Mouse (Mus musculus) kidney, postnatal 0 days (tissue): ENCODE data around the gene Akap7. TPM values are rescaled to one million over a fixed set of nuclear protein-coding genes. Genes with fewer than 3 reads are reported as not detected.

Experiments
- ATAC-seq: fragments of 200-750 bp; cut with Nextera tagmentation; replicated peaks from 2 replicates; pipeline ENCODE4 v1.8.0; 2017; ENCODE audit warnings: low read depth, moderate number of reproducible peaks, moderate TSS enrichment, moderate library complexity; ENCODE audit not compliant: low FRiP score
- DNase-seq: peaks from one replicate; pipeline ENCODE4 v3.0.0-alpha.2; 2016; ENCODE audit warnings: low spot score
- H3K27ac ChIP-seq: fragments of 300-500 bp; sonication (generic); 2 replicates; pipeline ENCODE4 v1.5.1; 2014; ENCODE audit warnings: mild to moderate bottlenecking
- H3K27me3 ChIP-seq: fragments of 300-500 bp; sonication (generic); 2 replicates; pipeline ENCODE4 v1.6.1; 2014; ENCODE audit warnings: low read length, mixed read lengths; ENCODE audit not compliant: insufficient read depth
- H3K36me3 ChIP-seq: fragments of 300-500 bp; sonication (generic); 2 replicates; pipeline ENCODE4 v1.6.1; 2014; ENCODE audit warnings: low read length, mixed read lengths; ENCODE audit not compliant: insufficient read depth
- H3K4me1 ChIP-seq: fragments of 300-500 bp; sonication (generic); replicated peaks from 2 replicates; pipeline ENCODE4 v1.6.1; 2014; ENCODE audit warnings: antibody characterized with exemption, low read length, mixed read lengths; ENCODE audit not compliant: insufficient read depth
- H3K4me2 ChIP-seq: fragments of 300-500 bp; sonication (generic); 2 replicates; pipeline ENCODE4 v1.6.1; 2014; ENCODE audit warnings: mild to moderate bottlenecking, low read length, moderate library complexity, mixed read lengths
- H3K4me3 ChIP-seq: fragments of 300-500 bp; sonication (generic); replicated peaks from 2 replicates; pipeline ENCODE4 v1.5.1; 2014; ENCODE audit warnings: low read depth, low read length
- H3K9ac ChIP-seq: fragments of 300-500 bp; sonication (generic); 2 replicates; pipeline ENCODE4 v1.6.1; 2014; ENCODE audit warnings: low read depth, low read length
- H3K9me3 ChIP-seq: fragments of 300-500 bp; sonication (generic); replicated peaks from 2 replicates; pipeline ENCODE4 v1.6.1; 2016; ENCODE audit warnings: low read length, inconsistent platforms, mixed read lengths
- CTCF ChIP-seq: IDR thresholded peaks from 2 replicates; pipeline ENCODE4 v1.5.1; 2016; ENCODE audit warnings: antibody characterized with exemption, low read depth, mild to moderate bottlenecking, moderate library complexity
- WGBS: fragments of 180-500 bp; shearing (Covaris S2); extraction: QIAGEN DNeasy Blood & Tissue Kit; methylation state at CpG from one replicate; pipeline ENCODE4 v1.1.7; 2014; 5-methylcytosine and 5-hydroxymethylcytosine counted together
- polyA plus RNA-seq: library from polyadenylated mRNA; unstranded; fragments of >200 nt; fragmentation: Nextera tagmentation; extraction: Ambion mirVana; gene quantifications from 2 replicates; pipeline ENCODE4 v1.2.1, GENCODE M21; 2015

Akap7 gene
- polyA plus RNA-seq, 1 experiment from 2014 or later, result 40.3 TPM

DNA sequence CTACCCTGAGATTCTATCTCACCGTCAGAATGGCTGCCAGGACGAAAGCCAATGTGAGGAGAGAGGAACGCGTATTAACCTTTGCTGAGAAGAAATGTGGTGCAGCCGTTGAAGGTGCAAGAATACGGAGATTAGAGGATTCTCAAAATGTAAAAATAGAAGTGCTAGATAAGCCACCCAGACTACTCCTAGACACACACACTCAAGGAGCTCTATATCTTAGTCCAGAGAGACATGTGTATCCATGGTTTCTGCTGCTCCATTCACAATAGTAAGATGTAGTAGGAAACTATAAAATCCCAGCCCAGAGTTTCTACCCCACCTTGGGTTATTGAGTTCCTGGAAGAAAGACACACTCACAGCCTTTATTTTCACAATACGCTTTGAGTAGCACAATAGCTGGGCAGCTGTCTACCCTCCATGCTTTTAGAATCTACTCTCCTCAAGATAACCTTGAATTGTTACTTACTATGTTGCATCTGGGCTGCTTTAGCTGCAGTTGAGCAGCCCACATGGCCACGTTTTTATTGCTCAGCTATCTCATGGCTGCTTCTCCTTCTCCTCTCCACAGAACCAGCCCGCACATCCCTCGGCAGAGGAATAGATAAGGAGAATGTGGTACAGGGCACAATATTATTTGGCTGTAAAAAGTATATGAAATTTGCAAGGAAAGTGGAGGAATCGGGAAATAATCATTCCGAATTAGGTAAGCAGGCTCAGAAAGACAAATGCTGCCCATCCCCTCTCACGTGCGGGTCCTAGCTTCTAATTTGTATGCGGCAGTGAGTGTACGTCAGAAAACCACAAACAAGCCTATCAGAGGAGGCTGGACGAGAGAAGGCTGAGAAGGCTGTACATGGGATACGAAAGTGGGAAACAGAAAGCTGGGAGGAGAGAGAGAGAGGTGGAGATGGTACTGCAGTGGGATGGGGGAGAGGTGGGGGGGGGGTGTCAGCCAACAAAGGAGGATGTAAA lies 162.6 kb downstream of the Akap7 start:
- H3K9me3 ChIP-seq, result no peaks in the 10 kb centered on the region
- H3K27me3 ChIP-seq, result no peaks in the 10 kb centered on the region
- H3K27ac ChIP-seq, result no peak overlapping the region
- DNase-seq (no peak), ATAC-seq (no peak)
- H3K9ac ChIP-seq, result no peak overlapping the region
- H3K4me2 ChIP-seq, result no peak overlapping the region
- H3K4me1 ChIP-seq, result no peaks in the 10 kb centered on the region
- H3K4me3 ChIP-seq, result no peak overlapping the region
- no peak for TF ChIP-seq CTCF
- H3K36me3 ChIP-seq, result no peaks in the 10 kb centered on the region
- WGBS, result 81% methylated on average over 18 of the region's 18 CpGs

DNA sequence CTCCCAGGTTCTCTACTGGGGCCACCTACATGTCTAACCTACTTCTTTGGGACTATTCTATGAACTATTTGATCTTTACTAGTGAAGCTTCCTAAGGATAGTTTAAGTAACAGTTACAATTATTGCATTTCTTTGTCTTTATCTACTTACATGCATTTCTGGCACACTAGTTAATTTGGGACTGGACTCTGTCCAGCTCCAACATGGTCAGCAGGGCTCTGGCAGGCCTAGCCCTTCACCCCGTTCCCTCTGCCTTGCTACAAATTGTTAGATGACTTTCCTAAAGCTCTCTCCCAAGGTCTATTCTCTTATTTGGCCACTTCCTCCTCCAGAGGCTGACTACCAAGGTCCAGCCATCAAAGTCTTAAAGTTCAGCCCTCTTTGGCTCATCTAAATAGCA lies 165.9 kb downstream of the Akap7 start:
- Histone ChIP-seq H3K27me3 (no peaks in the 10 kb centered on the region), H3K36me3 (no peaks in the 10 kb centered on the region), H3K4me1 (no peaks in the 10 kb centered on the region), H3K27ac (no peak overlapping the region), H3K9me3 (no peaks in the 10 kb centered on the region; the same call in 1 of the 2 replicates), H3K9ac (no peak overlapping the region), H3K4me3 (no peak overlapping the region), H3K4me2 (no peak overlapping the region)
- DNase-seq (no peak), ATAC-seq (no peak)
- TF ChIP-seq CTCF, result no peak
- WGBS, result 74% methylated on average over 1 of the region's 1 CpGs

DNA sequence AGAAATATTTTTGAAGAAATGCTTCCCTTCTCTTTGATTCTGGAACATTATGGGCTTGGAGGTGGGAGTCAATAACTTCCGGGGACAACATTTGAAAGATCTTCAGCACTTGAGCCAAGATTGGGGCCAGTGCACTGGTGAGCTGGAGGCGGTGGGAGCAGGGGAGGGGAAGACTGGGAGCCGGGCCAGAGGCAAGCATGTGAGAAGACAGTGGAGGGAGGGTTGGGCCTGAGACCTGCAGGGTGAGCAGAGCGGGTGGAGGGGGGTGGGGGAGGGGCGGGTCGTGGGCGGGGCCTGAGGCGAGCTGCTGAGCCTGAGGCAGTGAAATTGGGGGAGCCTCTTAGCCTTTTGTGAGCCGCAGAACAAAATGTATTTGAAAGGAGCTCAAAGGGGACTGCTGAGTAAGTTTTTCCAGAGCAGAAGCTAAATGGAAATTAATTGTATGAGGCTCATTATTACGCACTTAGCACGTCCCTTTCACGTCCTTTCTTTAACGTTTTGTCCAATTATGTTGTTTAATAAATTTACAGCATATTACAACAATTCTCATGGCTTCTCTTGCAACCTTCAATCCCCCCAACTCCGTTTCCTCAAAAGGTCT lies 167.4 kb downstream of the Akap7 start:
- no peaks in the 10 kb centered on the region; the same call in 1 of the 2 replicates for H3K9me3 ChIP-seq
- H3K27me3 ChIP-seq, result no peaks in the 10 kb centered on the region
- H3K4me1 ChIP-seq, result no peaks in the 10 kb centered on the region
- no peak for TF ChIP-seq CTCF
- no peak overlapping the region for H3K9ac ChIP-seq
- peak; percentile 54 for DNase-seq
- peak; percentile 75; the same call in 1 of the 2 replicates for ATAC-seq
- WGBS, result 23% methylated on average over 14 of the region's 14 CpGs
- no peaks in the 10 kb centered on the region for H3K36me3 ChIP-seq
- H3K4me3 ChIP-seq, result no peak overlapping the region
- no peak overlapping the region for H3K27ac ChIP-seq
- no peak overlapping the region for H3K4me2 ChIP-seq

DNA sequence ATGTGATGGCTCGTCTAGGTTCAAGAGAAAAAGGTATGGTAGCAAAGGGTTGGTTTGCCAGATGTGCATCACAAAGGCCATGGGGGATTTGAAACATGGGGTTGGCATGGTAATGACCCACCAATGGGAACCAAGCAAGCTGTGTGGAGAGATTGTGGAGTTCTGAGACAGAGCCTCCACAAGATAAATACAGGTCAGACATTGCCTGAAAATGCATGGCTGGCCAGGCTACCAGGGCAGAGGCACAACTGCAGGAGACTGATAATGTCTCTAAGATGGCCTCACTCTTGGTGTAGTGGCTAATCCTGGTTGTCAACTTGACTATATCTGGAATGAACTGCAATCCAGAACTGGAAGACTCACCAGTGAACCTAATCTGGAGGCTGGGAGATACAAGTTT lies 174.1 kb downstream of the Akap7 start:
- no peaks in the 10 kb centered on the region for H3K36me3 ChIP-seq
- 81% methylated on average over 1 of the region's 1 CpGs for WGBS
- DNase-seq, result no peak
- H3K4me2 ChIP-seq, result no peak overlapping the region
- no peak overlapping the region for H3K9ac ChIP-seq
- H3K27ac ChIP-seq, result no peak overlapping the region
- H3K4me3 ChIP-seq, result no peak overlapping the region
- no peak for ATAC-seq
- no peaks in the 10 kb centered on the region; the same call in 1 of the 2 replicates for H3K9me3 ChIP-seq
- no peaks in the 10 kb centered on the region for H3K4me1 ChIP-seq
- no peak for TF ChIP-seq CTCF
- H3K27me3 ChIP-seq, result no peaks in the 10 kb centered on the region

DNA sequence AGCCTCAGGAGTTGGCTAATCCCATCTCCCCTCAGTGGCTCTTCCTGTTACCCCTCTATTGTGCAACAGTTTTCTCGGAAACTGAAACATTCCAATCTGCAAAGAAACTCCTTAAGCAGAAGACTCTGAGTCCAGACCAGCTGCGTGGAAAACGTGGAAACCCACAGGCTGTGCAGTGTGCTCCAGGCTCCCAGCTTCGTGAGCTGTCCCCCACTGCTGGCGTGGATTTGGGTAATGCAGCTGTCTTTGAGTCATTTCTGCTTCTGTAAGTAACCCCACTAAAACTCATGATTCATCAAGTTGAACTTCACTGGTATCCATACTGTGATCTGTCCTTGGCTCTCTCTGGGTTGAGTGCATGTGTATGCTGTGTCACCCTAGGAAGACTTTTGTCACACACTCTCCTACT lies 179.2 kb downstream of the Akap7 start:
- no peak overlapping the region for H3K4me3 ChIP-seq
- H3K27ac ChIP-seq, result no peak overlapping the region; the same call in 1 of the 2 replicates
- ATAC-seq, result no peak; the same call in 1 of the 2 replicates
- no peak overlapping the region for H3K4me2 ChIP-seq
- peak; percentile 49 for DNase-seq
- H3K36me3 ChIP-seq, result no peaks in the 10 kb centered on the region
- no peaks in the 10 kb centered on the region for H3K27me3 ChIP-seq
- H3K4me1 ChIP-seq, result no peaks in the 10 kb centered on the region
- no peak for TF ChIP-seq CTCF
- H3K9ac ChIP-seq, result no peak overlapping the region
- 70% methylated on average over 5 of the region's 5 CpGs for WGBS
- no peaks in the 10 kb centered on the region for H3K9me3 ChIP-seq

DNA sequence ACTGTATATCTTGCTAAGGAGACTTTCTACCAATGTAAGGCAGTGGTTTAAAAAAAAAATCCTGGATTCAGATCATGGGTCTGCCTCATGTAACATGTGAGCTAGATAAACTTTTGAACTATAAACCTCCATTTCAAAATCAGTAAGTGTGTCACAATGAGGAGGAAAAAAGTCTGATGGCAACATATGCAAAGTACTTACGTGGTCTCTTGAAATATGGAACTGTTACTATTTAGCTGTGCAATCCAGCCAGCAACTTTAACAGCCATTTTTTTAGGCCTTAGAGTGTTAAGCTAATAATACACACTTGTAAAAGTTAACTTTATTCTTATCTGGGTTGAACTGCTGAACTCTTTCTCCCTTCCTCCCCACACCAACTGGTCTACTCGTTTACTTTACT lies 181.6 kb downstream of the Akap7 start:
- Histone ChIP-seq H3K27ac (no peak overlapping the region), H3K4me3 (no peak overlapping the region), H3K4me1 (no peaks in the 10 kb centered on the region), H3K9me3 (no peaks in the 10 kb centered on the region), H3K9ac (no peak overlapping the region), H3K27me3 (no peaks in the 10 kb centered on the region), H3K36me3 (no peaks in the 10 kb centered on the region), H3K4me2 (no peak overlapping the region)
- TF ChIP-seq CTCF, result no peak
- ATAC-seq (no peak), DNase-seq (no peak)
- 68% methylated on average over 2 of the region's 2 CpGs for WGBS
